Mouse (Mus musculus) heart, postnatal 0 days (tissue): ENCODE results near the gene C1qc.

Experiments
- CTCF ChIP-seq: IDR thresholded peaks from 2 replicates; pipeline ENCODE4 v1.5.1; 2016; ENCODE audit warnings: antibody characterized with exemption, control low read depth, low read depth
- EP300 ChIP-seq: IDR thresholded peaks from 2 replicates; pipeline ENCODE4 v1.6.1; 2016; ENCODE audit warnings: antibody characterized with exemption, low read depth

DNA sequence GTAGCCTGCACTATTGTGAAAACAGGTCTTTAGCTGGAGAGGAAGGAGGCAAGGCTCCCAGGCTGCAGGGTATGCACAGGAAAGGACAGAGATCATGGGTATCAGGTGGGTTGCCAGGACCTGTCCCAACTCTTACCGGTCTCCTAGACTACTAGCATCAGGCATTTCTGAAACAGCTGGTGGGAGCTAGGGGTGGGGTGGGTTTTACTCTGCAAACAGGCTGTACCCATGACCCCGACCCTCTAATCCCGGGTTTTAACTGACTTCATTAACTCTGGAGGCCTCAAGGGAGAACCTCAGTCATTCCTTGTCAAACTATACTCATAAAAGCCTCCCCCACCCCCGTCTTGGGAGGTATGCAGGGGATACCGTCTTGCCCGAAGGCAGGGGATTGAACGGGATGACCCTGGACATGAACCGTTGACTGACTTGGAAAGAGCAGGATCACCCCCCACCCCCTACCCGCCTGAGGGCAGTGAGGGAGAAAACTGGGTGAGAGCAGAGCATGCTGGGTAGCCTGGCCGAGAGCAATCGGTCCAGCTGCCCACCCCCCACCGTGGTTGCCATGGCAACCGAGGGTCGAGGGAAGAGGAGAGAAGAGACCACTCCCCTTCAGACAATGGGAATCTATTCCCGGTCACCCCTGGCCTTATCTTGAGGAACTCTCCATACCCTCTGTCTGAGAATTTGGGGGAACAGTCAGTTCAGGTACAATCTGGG lies 28.0 kb downstream of the C1qc start:
- TF ChIP-seq CTCF, result no peak
- TF ChIP-seq EP300, result no peak
